Mouse (Mus musculus) embryonic facial prominence, embryonic 10.5 days (tissue): Measurements from ENCODE around the gene Ndufa11. TPM values are rescaled to one million over a fixed set of nuclear protein-coding genes. Genes with fewer than 3 reads are reported as not detected.
A peak's percentile ranks its signal among the peaks of the same experiment; 100 is the strongest.

Experiments
- DNase-seq: peaks from one replicate; pipeline ENCODE4 v3.0.0-alpha.2; 2017; ENCODE audit warnings: low spot score
- H3K27ac ChIP-seq: fragments of 300-500 bp; sonication (generic); replicated peaks from 2 replicates; pipeline ENCODE4 v1.5.1; 2016; ENCODE audit warnings: mild to moderate bottlenecking
- H3K27me3 ChIP-seq: fragments of 300-500 bp; sonication (generic); replicated peaks from 2 replicates; pipeline ENCODE4 v1.6.1; 2016; ENCODE audit warnings: low read depth, mild to moderate bottlenecking; ENCODE audit not compliant: poor library complexity, severe bottlenecking
- H3K36me3 ChIP-seq: fragments of 300-500 bp; sonication (generic); replicated peaks from 2 replicates; pipeline ENCODE4 v1.6.1; 2016; ENCODE audit warnings: mild to moderate bottlenecking, moderate library complexity
- H3K4me1 ChIP-seq: fragments of 300-500 bp; sonication (generic); 2 replicates; pipeline ENCODE4 v1.6.1; 2016
- H3K4me3 ChIP-seq: fragments of 300-500 bp; sonication (generic); 2 replicates; pipeline ENCODE4 v1.5.1; 2016; ENCODE audit warnings: mild to moderate bottlenecking, moderate library complexity
- H3K9me3 ChIP-seq: fragments of 300-500 bp; sonication (generic); 2 replicates; pipeline ENCODE4 v1.6.1; 2016; ENCODE audit warnings: mild to moderate bottlenecking
- WGBS: fragments of 180-500 bp; shearing (Covaris S2); methylation state at CpG from one replicate; pipeline ENCODE4 v1.1.7; 2016; 5-methylcytosine and 5-hydroxymethylcytosine counted together
- polyA plus RNA-seq: library from polyadenylated mRNA; unstranded; fragments of >200 nt; fragmentation: Nextera tagmentation; extraction: Ambion mirVana; gene quantifications from 2 replicates; pipeline ENCODE4 v1.2.1, GENCODE M21; 2016

The Ndufa11 gene
- polyA plus RNA-seq, 1 experiment from 2014 or later = 402 TPM

DNA sequence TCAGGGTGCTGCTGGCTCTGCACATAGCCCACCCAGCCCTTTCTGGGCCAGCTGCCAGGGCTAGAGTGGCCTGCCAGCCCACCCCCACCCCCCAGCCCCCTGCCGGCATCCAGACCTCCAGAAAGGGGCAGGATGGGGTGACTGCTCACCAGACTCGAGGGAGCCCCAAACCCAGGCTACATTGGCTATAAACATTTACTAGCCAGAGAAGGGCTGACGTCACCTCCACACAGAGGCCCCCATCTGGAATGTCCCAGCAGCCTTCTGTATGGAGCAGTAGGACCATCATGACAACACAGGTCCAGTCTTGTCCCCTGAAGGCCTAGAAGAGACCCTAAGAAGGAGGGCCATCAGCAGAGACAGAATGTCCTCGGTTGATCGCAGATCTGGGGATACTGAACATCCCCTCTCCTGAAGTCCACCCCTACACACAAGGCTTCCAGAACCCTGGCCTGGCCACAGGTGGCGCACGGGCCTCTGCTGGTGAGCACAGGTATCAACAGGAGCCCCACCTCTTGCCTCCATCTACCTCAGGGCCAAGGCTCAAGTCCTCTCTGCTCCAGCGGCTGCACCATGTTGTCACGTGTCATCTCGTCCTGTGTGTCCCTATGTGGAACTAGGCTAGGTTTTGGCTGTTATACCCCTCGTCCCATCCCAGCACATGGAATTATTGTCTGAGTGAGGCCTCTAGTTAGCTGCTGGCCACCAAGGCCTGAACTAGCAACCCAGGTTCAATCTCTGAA, 6.0 kb downstream of the Ndufa11 start:
- H3K4me1 ChIP-seq = peaks cover 33% of the 10 kb centered on the region
- peaks cover 52% of the 10 kb centered on the region for H3K36me3 ChIP-seq
- no peaks in the 10 kb centered on the region for H3K27me3 ChIP-seq
- no peak for DNase-seq
- no peaks in the 10 kb centered on the region for H3K9me3 ChIP-seq
- H3K27ac ChIP-seq = no peak overlapping the region
- WGBS = 85% methylated on average over 11 of the region's 11 CpGs
- no peak overlapping the region for H3K4me3 ChIP-seq

GRCm38 (mm10) chr17:56727029-56727649, 9.6 kb downstream of the Ndufa11 start:
- peak; percentile 45 for DNase-seq
- Histone ChIP-seq H3K4me3 (no peak overlapping the region), H3K27me3 (no peaks in the 10 kb centered on the region), H3K27ac (no peak overlapping the region), H3K9me3 (no peaks in the 10 kb centered on the region), H3K36me3 (peaks cover 32% of the 10 kb centered on the region), H3K4me1 (peaks cover 33% of the 10 kb centered on the region)
- 8% methylated on average over 7 of the region's 7 CpGs for WGBS

DNA sequence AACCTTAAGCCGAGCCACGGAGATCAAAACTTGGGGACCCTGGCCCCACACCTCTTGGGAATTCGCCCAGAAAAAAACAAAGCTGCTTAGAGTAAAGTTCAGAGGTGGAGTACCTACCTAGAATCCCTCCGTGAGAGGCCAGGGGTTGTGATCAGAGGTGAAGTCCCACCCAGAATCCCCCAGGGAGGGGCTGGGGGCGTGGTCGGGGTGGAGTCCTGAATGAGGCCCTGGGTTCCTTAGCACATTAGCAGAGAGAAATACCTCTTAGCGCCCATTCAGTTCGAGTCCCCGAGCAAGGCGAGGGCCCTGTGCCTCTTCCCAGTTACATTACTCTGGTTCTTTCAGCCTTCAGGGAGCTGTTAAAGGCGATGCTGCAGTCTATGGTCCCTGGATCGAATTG, 10.1 kb downstream of the Ndufa11 start:
- peaks cover 33% of the 10 kb centered on the region for H3K4me1 ChIP-seq
- 10% methylated on average over 12 of the region's 12 CpGs for WGBS
- H3K36me3 ChIP-seq = peaks cover 27% of the 10 kb centered on the region
- DNase-seq = peak; percentile 60
- no peaks in the 10 kb centered on the region for H3K27me3 ChIP-seq
- no peak overlapping the region for H3K4me3 ChIP-seq
- no peaks in the 10 kb centered on the region for H3K9me3 ChIP-seq
- 0 out of 2 replicates have a peak overlapping the region, but pooled peaks have one; percentile 16 for H3K27ac ChIP-seq

DNA sequence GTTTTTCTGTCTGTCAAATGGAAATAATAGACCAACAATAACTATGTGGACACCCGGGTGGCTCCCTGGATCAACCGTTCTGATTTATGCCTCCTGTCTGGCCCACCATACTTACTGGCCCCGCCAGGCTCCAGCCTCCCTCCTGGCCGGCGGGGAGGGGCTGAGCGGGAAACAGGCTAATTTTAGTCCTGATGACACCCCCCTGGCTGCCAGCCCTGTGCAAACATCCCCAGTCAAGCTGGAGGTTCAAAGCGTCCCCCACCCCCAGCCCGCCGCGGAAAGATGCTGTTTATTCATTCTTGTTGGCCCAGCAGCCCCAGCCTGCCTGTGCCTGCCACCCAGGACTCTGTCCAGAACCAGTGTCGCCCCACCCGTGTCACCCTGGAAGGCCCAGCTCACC, 10.6 kb downstream of the Ndufa11 start:
- no peaks in the 10 kb centered on the region for H3K27me3 ChIP-seq
- H3K36me3 ChIP-seq = peaks cover 22% of the 10 kb centered on the region
- peak overlapping the region; percentile 16; the same call in 1 of the 2 replicates for H3K27ac ChIP-seq
- H3K9me3 ChIP-seq = no peaks in the 10 kb centered on the region
- H3K4me3 ChIP-seq = no peak overlapping the region
- peak; percentile 26 for DNase-seq
- 30% methylated on average over 12 of the region's 12 CpGs for WGBS
- peaks cover 33% of the 10 kb centered on the region for H3K4me1 ChIP-seq

- DNase-seq = no peak
- 61% methylated on average over 6 of the region's 6 CpGs for WGBS
- Histone ChIP-seq H3K27me3 (no peaks in the 10 kb centered on the region), H3K4me1 (peaks cover 33% of the 10 kb centered on the region), H3K27ac (no peak overlapping the region), H3K4me3 (no peak overlapping the region), H3K9me3 (no peaks in the 10 kb centered on the region), H3K36me3 (peaks cover 12% of the 10 kb centered on the region)
Measured at GRCm38 (mm10) chr17:56729151-56729550, 11.6 kb downstream of the Ndufa11 start.

- peaks cover 7% of the 10 kb centered on the region for H3K36me3 ChIP-seq
- DNase-seq = no peak
- H3K27me3 ChIP-seq = no peaks in the 10 kb centered on the region
- no peak overlapping the region for H3K4me3 ChIP-seq
- peaks cover 33% of the 10 kb centered on the region for H3K4me1 ChIP-seq
- WGBS = 58% methylated on average over 2 of the region's 2 CpGs
- H3K27ac ChIP-seq = no peak overlapping the region
- H3K9me3 ChIP-seq = no peaks in the 10 kb centered on the region
Measured at GRCm38 (mm10) chr17:56729656-56730055, 12.1 kb downstream of the Ndufa11 start.

DNA sequence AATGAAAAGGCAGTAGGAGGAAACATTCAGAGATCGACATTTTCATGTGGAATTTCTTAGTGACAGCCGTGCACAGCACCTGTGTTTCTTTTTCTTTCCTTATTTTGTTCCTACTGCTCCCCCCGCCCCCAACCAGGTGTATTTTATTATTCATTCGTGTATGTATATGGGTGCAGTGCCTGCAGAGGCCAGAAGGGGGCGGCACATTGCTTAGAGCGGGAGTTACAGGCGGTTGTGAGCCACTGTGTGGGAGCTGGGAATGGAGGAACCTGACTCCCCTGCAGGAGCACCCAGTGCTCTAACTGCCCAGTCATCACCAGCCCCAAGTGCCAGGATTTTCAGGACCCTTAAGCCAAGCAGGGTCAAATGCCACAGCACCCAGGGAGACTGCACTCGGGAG, 19.0 kb downstream of the Ndufa11 start:
- Histone ChIP-seq H3K4me1 (no peaks in the 10 kb centered on the region), H3K36me3 (no peaks in the 10 kb centered on the region), H3K27ac (no peak overlapping the region), H3K27me3 (0 out of 2 replicates have a peak, but pooled peaks cover 8% of the 10 kb centered on the region), H3K4me3 (no peak overlapping the region), H3K9me3 (no peaks in the 10 kb centered on the region)
- no peak for DNase-seq
- WGBS = 38% methylated on average over 8 of the region's 8 CpGs

GRCm38 (mm10) chr17:56738221-56738620, 20.7 kb downstream of the Ndufa11 start:
- no peaks in the 10 kb centered on the region for H3K36me3 ChIP-seq
- no peaks in the 10 kb centered on the region for H3K4me1 ChIP-seq
- H3K4me3 ChIP-seq = no peak overlapping the region
- DNase-seq = no peak
- no peak overlapping the region for H3K27ac ChIP-seq
- H3K9me3 ChIP-seq = no peaks in the 10 kb centered on the region
- WGBS = 84% methylated on average over 10 of the region's 10 CpGs
- H3K27me3 ChIP-seq = 0 out of 2 replicates have a peak, but pooled peaks cover 8% of the 10 kb centered on the region

DNA sequence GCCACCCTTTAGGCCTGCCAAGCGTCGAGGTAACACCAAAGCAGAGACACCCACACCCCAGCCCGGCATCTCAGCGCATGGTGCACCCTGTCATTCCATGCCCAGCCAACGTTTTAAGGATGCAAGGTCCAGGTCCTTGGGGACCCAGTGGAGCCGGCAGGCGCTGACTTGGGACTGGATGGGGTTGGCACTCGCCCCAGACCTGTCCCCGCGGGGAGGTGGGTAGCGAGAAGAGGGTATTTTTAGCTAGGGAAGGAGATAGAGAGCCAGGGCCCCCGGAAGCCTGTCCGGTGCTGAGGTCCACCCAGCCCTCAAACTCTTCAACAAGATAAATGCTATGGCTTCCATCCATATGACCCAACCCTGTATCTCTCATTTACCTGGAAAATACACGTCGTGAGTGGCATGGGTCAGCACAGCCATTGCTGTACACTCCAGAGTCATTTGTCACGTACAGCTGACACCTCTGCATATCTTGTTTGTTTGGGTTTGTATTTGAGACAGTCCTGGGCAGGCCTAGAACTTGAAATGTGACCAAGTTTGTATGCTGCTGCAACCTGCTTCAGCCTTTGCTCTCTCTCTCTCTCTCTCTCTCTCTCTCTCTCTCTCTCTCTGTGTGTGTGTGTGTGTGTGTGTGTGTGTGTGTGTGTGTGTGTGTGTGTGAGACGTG, 22.7 kb downstream of the Ndufa11 start:
- no peaks in the 10 kb centered on the region for H3K36me3 ChIP-seq
- DNase-seq = no peak
- 84% methylated on average over 17 of the region's 17 CpGs for WGBS
- H3K9me3 ChIP-seq = no peaks in the 10 kb centered on the region
- no peak overlapping the region for H3K4me3 ChIP-seq
- H3K4me1 ChIP-seq = peaks cover 3% of the 10 kb centered on the region; the same call in 1 of the 2 replicates
- H3K27me3 ChIP-seq = 0 out of 2 replicates have a peak, but pooled peaks cover 8% of the 10 kb centered on the region
- H3K27ac ChIP-seq = no peak overlapping the region

DNA sequence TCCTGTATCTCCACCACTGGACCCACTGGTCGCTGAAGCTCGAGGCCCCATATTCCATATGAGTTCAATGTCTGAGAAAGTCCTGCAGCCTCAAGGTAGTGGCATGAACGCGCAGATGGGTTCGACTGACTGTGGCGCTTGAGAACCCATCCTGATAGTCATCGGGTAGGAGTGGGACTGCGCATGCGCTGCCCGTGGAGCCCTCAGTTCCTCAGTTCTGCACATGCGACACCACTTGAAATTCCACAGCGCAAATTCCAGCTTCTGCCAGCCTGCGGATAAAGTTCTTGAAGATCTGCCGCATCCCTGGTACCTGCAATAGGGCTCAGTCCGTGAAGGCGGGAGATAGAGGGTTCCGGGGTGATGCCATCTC, 23.2 kb downstream of the Ndufa11 start:
- Histone ChIP-seq H3K36me3 (no peaks in the 10 kb centered on the region), H3K9me3 (no peaks in the 10 kb centered on the region), H3K4me1 (peaks cover 3% of the 10 kb centered on the region; the same call in 1 of the 2 replicates), H3K4me3 (no peak overlapping the region), H3K27ac (no peak overlapping the region), H3K27me3 (0 out of 2 replicates have a peak, but pooled peaks cover 8% of the 10 kb centered on the region)
- WGBS = 78% methylated on average over 17 of the region's 17 CpGs
- DNase-seq = no peak

- WGBS = 58% methylated on average over 5 of the region's 5 CpGs
- Histone ChIP-seq H3K9me3 (no peaks in the 10 kb centered on the region), H3K4me3 (no peak overlapping the region), H3K36me3 (no peaks in the 10 kb centered on the region), H3K4me1 (peaks cover 3% of the 10 kb centered on the region; the same call in 1 of the 2 replicates), H3K27ac (no peak overlapping the region), H3K27me3 (peaks cover 10% of the 10 kb centered on the region; the same call in 1 of the 2 replicates)
- no peak for DNase-seq
Measured at GRCm38 (mm10) chr17:56744173-56744572, 26.6 kb downstream of the Ndufa11 start.

- Histone ChIP-seq H3K9me3 (0 out of 2 replicates have a peak, but pooled peaks cover 3% of the 10 kb centered on the region), H3K36me3 (no peaks in the 10 kb centered on the region), H3K4me1 (peaks cover 32% of the 10 kb centered on the region), H3K27me3 (peaks cover 77% of the 10 kb centered on the region), H3K27ac (peak overlapping the region; percentile 48; the same call in 1 of the 2 replicates), H3K4me3 (peak overlapping the region; percentile 48)
- peak; percentile 78 for DNase-seq
- WGBS = 25% methylated on average over 71 of the region's 71 CpGs
Measured at GRCm38 (mm10) chr17:56751404-56752072, 34.0 kb downstream of the Ndufa11 start.
